Mouse (Mus musculus) bone marrow, adult 2 months (tissue): Measurements from ENCODE around the gene Proca1. TPM values are rescaled to one million over a fixed set of nuclear protein-coding genes. Genes with fewer than 3 reads are reported as not detected.

ENCODE experiments used
- H3K27ac ChIP-seq: fragments of 200-500 bp; 2 replicates; pipeline ENCODE4 v1.5.1; 2012; ENCODE audit warnings: low read depth, mild to moderate bottlenecking, control low read depth, inconsistent platforms, low read length; ENCODE audit not compliant: control insufficient read depth, poor library complexity, insufficient read depth
- H3K4me1 ChIP-seq: fragments of 200-500 bp; 2 replicates; pipeline ENCODE4 v1.6.1; 2011; ENCODE audit warnings: low read length; ENCODE audit not compliant: control insufficient read depth, insufficient read depth
- H3K4me3 ChIP-seq: fragments of 200-500 bp; replicated peaks from 2 replicates; pipeline ENCODE3; 2011; ENCODE audit warnings: mild to moderate bottlenecking, low read depth, low read length, control low read depth; ENCODE audit not compliant: control insufficient read depth
- CTCF ChIP-seq: fragments of 200-500 bp; IDR thresholded peaks from 2 replicates; pipeline ENCODE4 v1.5.1; 2011; ENCODE audit warnings: low read length, control low read depth; ENCODE audit not compliant: control insufficient read depth, insufficient read depth
- POLR2A ChIP-seq: fragments of 200-500 bp; IDR thresholded peaks from 2 replicates; pipeline ENCODE4 v1.6.1; 2011; ENCODE audit warnings: low read depth, mild to moderate bottlenecking, control low read depth, low read length, borderline replicate concordance; ENCODE audit not compliant: control insufficient read depth
- WGBS: fragments of 180-500 bp; shearing (Covaris S2); methylation state at CpG from one replicate; pipeline ENCODE4 v1.1.7; 2018; 5-methylcytosine and 5-hydroxymethylcytosine counted together
- polyA plus RNA-seq: library from polyadenylated mRNA; stranded (reverse); fragments of >200 nt; gene quantifications from 2 replicates; pipeline ENCODE4 v1.2.4, GENCODE M21; 2011; ENCODE audit warnings: low replicate concordance; ENCODE audit not compliant: missing spikeins, insufficient read depth, insufficient read length

Gene Proca1
- polyA plus RNA-seq, 1 experiment: 3.3 TPM

- peak within 1 kb of the TSS; percentile 97 for H3K27ac ChIP-seq
- peak within 1 kb of the TSS; percentile 96 for H3K4me3 ChIP-seq
- peak; percentile 34; the same call in 1 of the 2 replicates for TF ChIP-seq POLR2A
- TF ChIP-seq CTCF: no peak
- H3K4me1 ChIP-seq: no peaks in the 10 kb centered on the region; the same call in none of the 2 replicates
- under 1% methylated on average over 32 of the region's 32 CpGs for WGBS
These were observed 16.8 kb upstream of the Proca1 start, which contains the start of the genes Nek8 and Tlcd1 for GRCm38 (mm10) chr11:78176402-78176862. TSS of gene Nek8 (minus strand) at chr11:78176675. TSS of gene Tlcd1 (plus strand) at chr11:78176711.

GRCm38 (mm10) chr11:78176905-78177331, 16.3 kb upstream of the Proca1 start:
- WGBS: under 1% methylated on average over 23 of the region's 23 CpGs
- TF ChIP-seq POLR2A (no peak), CTCF (no peak)
- Histone ChIP-seq H3K4me1 (no peaks in the 10 kb centered on the region; the same call in none of the 2 replicates), H3K4me3 (peak overlapping the region; percentile 96), H3K27ac (peak overlapping the region; percentile 97)

GRCm38 (mm10) chr11:78177437-78177836, 15.8 kb upstream of the Proca1 start:
- H3K27ac ChIP-seq: peak overlapping the region; percentile 97
- TF ChIP-seq CTCF: no peak
- TF ChIP-seq POLR2A: no peak

GRCm38 (mm10) chr11:78177903-78178858, 15.0 kb upstream of the Proca1 start:
- TF ChIP-seq CTCF: peak; percentile 98
- TF ChIP-seq POLR2A: peak; percentile 76
- peak overlapping the region; percentile 97 for H3K27ac ChIP-seq
- no peaks in the 10 kb centered on the region; the same call in none of the 2 replicates for H3K4me1 ChIP-seq
- under 1% methylated on average over 83 of the region's 84 CpGs for WGBS
- H3K4me3 ChIP-seq: peak overlapping the region; percentile 96

More at GRCm38 (mm10) chr11:78177437-78177836, 15.8 kb upstream of the Proca1 start:
- Histone ChIP-seq H3K4me3 (peak overlapping the region; percentile 96), H3K4me1 (no peaks in the 10 kb centered on the region; the same call in none of the 2 replicates)
- WGBS: under 1% methylated on average over 10 of the region's 10 CpGs

- Histone ChIP-seq H3K4me3 (peak overlapping the region; percentile 86), H3K4me1 (no peaks in the 10 kb centered on the region; the same call in none of the 2 replicates), H3K27ac (peak overlapping the region; percentile 83)
- TF ChIP-seq POLR2A (no peak), CTCF (no peak)
- WGBS: 3% methylated on average over 29 of the region's 29 CpGs
These were observed 14.2 kb upstream of the Proca1 start for GRCm38 (mm10) chr11:78178859-78179437.

GRCm38 (mm10) chr11:78179438-78179999, 13.7 kb upstream of the Proca1 start:
- H3K4me3 ChIP-seq: peak overlapping the region; percentile 86
- 39% methylated on average over 8 of the region's 8 CpGs for WGBS
- peak overlapping the region; percentile 83 for H3K27ac ChIP-seq
- TF ChIP-seq POLR2A (no peak), CTCF (no peak)
- H3K4me1 ChIP-seq: no peaks in the 10 kb centered on the region; the same call in none of the 2 replicates

- no peak for TF ChIP-seq CTCF
- TF ChIP-seq POLR2A: no peak
- Histone ChIP-seq H3K4me3 (peak overlapping the region; percentile 18), H3K27ac (no peak overlapping the region), H3K4me1 (no peaks in the 10 kb centered on the region; the same call in none of the 2 replicates)
- WGBS: 75% methylated on average over 6 of the region's 6 CpGs
These were observed 13.0 kb upstream of the Proca1 start for GRCm38 (mm10) chr11:78180081-78180761.
